Mouse (Mus musculus) liver, embryonic 12.5 days (tissue): ENCODE measurements around the gene Mymk. TPM values are rescaled to one million over a fixed set of nuclear protein-coding genes. Genes with fewer than 3 reads are reported as not detected.

Experiments
- ATAC-seq: fragments of 200-750 bp; cut with Nextera tagmentation; 2 replicates; pipeline ENCODE4 v1.8.0; 2017; ENCODE audit warnings: moderate number of reproducible peaks, mild to moderate bottlenecking, moderate library complexity
- H3K27ac ChIP-seq: fragments of 300-500 bp; sonication (generic); 2 replicates; pipeline ENCODE4 v1.5.1; 2016; ENCODE audit warnings: mild to moderate bottlenecking
- H3K27me3 ChIP-seq: fragments of 300-500 bp; sonication (generic); replicated peaks from 2 replicates; pipeline ENCODE4 v1.6.1; 2016; ENCODE audit warnings: mild to moderate bottlenecking, moderate library complexity
- H3K36me3 ChIP-seq: fragments of 300-500 bp; sonication (generic); 2 replicates; pipeline ENCODE4 v1.6.1; 2016; ENCODE audit warnings: mild to moderate bottlenecking, moderate library complexity
- H3K4me1 ChIP-seq: fragments of 300-500 bp; sonication (generic); 2 replicates; pipeline ENCODE4 v1.6.1; 2016
- H3K4me2 ChIP-seq: fragments of 300-500 bp; sonication (generic); 2 replicates; pipeline ENCODE4 v1.6.1; 2016; ENCODE audit warnings: mild to moderate bottlenecking, moderate library complexity
- H3K4me3 ChIP-seq: fragments of 300-500 bp; sonication (generic); 2 replicates; pipeline ENCODE4 v1.5.1; 2016; ENCODE audit warnings: mild to moderate bottlenecking, moderate library complexity
- H3K9ac ChIP-seq: fragments of 300-500 bp; sonication (generic); 2 replicates; pipeline ENCODE4 v1.6.1; 2016; ENCODE audit warnings: mild to moderate bottlenecking, moderate library complexity
- H3K9me3 ChIP-seq: fragments of 300-500 bp; sonication (generic); replicated peaks from 2 replicates; pipeline ENCODE4 v1.6.1; 2016; ENCODE audit warnings: mild to moderate bottlenecking, moderate library complexity
- WGBS: fragments of 180-500 bp; shearing (Covaris S2); methylation state at CpG from one replicate; pipeline ENCODE4 v1.1.7; 2016; ENCODE audit not compliant: insufficient replicate concordance; 5-methylcytosine and 5-hydroxymethylcytosine counted together
- polyA plus RNA-seq: library from polyadenylated mRNA; unstranded; fragments of >200 nt; fragmentation: Nextera tagmentation; extraction: Ambion mirVana; gene quantifications from 2 replicates; pipeline ENCODE4 v1.2.1, GENCODE M21; 2016

Mymk gene
- 0.14 and 0.90 TPM in 2 replicates for polyA plus RNA-seq

DNA sequence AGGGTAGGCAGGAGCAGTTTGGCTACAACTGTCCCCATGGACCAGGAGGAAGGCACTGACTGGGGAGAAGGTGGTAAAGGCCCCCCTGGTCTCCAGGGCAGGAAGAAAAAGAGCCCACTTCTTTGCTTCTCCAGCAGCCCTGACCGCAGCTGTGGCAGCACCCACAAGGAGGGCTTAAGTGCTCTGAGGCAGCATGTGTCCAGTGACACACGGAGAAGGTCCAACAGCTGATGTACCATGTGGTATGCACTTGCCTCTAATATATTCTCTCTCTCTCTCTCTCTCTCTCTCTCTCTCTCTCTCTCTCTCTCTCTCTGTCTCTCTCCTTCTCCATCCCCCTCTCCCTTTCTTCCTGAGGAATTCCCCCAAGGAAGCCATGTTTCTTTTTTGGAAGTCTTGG lies at the start of gene Mymk:
Gene Mymk, minus strand, starts transcription at position 202 of the 400 bp plus-strand sequence.
- no peak within 1 kb of the TSS for H3K27ac ChIP-seq
- no peaks in the 10 kb centered on the region for H3K36me3 ChIP-seq
- H3K9me3 ChIP-seq: no peaks in the 10 kb centered on the region
- ATAC-seq: no peak
- H3K4me2 ChIP-seq: no peak within 1 kb of the TSS
- 67% methylated on average over 2 of the region's 2 CpGs for WGBS
- H3K4me3 ChIP-seq: no peak within 1 kb of the TSS
- no peaks in the 10 kb centered on the region for H3K4me1 ChIP-seq
- H3K9ac ChIP-seq: no peak within 1 kb of the TSS
- H3K27me3 ChIP-seq: 0 out of 2 replicates have a peak, but pooled peaks cover 5% of the 10 kb centered on the region

GRCm38 (mm10) chr2:27120241-27120641 lies 48.3 kb upstream of the Mymk start:
- Histone ChIP-seq H3K36me3 (no peaks in the 10 kb centered on the region), H3K27ac (no peak overlapping the region), H3K9ac (no peak overlapping the region), H3K4me1 (no peaks in the 10 kb centered on the region), H3K9me3 (no peaks in the 10 kb centered on the region), H3K27me3 (no peaks in the 10 kb centered on the region), H3K4me2 (no peak overlapping the region), H3K4me3 (no peak overlapping the region)
- no peak for ATAC-seq
- 68% methylated on average over 8 of the region's 8 CpGs for WGBS

GRCm38 (mm10) chr2:27119766-27120165 lies 47.8 kb upstream of the Mymk start:
- WGBS: 71% methylated on average over 2 of the region's 2 CpGs
- no peak for ATAC-seq

DNA sequence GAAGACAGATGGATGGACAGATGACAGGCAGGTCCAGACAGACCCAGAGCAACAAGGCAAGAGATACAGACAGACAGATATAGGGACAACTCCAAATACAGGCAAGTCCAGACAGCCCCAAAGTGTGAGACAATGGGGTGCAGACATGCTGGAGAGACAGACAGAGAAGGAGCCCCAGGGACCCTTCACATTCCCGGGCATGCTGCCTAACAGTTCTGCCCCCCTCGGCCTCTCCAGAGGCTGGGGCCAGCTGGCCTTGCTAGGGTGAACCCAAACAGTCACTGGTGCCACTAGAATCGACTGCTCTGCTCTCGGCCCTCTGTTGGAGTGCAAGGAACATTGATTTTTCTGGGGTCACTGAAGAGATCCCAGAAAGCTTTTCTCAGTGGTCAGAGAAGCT lies 46.5 kb upstream of the Mymk start:
- Histone ChIP-seq H3K27me3 (no peaks in the 10 kb centered on the region), H3K27ac (no peak overlapping the region), H3K4me3 (no peak overlapping the region), H3K9ac (no peak overlapping the region), H3K9me3 (no peaks in the 10 kb centered on the region), H3K4me1 (no peaks in the 10 kb centered on the region), H3K36me3 (no peaks in the 10 kb centered on the region), H3K4me2 (no peak overlapping the region)
- ATAC-seq: no peak
- WGBS: 44% methylated on average over 4 of the region's 4 CpGs

More at GRCm38 (mm10) chr2:27119766-27120165, 47.8 kb upstream of the Mymk start:
- H3K4me2 ChIP-seq: no peak overlapping the region
- H3K4me3 ChIP-seq: no peak overlapping the region
- H3K36me3 ChIP-seq: no peaks in the 10 kb centered on the region
- H3K9ac ChIP-seq: no peak overlapping the region
- no peak overlapping the region for H3K27ac ChIP-seq
- H3K4me1 ChIP-seq: no peaks in the 10 kb centered on the region
- no peaks in the 10 kb centered on the region for H3K9me3 ChIP-seq
- no peaks in the 10 kb centered on the region for H3K27me3 ChIP-seq

DNA sequence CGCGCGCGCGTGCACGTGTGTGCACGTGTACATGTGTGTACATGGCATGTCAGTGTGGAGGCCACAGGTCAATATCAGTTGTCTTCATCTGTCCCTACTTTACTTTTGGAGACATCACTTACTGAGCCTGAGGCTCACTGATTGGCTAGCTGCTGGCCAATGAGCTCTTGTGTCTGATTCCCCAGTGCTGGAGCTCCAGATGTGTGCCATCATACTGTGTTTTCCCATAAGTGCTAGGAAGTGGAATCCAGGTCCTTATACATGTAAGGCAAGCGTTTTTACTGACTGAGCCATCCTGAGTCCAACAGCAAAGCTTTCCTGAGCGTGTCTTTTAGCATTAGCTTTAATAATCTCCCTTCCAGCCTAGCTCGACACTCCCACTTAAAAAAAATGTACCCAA lies 42.2 kb upstream of the Mymk start:
- no peak overlapping the region for H3K4me3 ChIP-seq
- ATAC-seq: no peak
- H3K27ac ChIP-seq: no peak overlapping the region
- 74% methylated on average over 10 of the region's 10 CpGs for WGBS
- no peaks in the 10 kb centered on the region for H3K4me1 ChIP-seq
- H3K27me3 ChIP-seq: 0 out of 2 replicates have a peak, but pooled peaks cover 5% of the 10 kb centered on the region
- H3K9me3 ChIP-seq: no peaks in the 10 kb centered on the region
- no peaks in the 10 kb centered on the region for H3K36me3 ChIP-seq
- no peak overlapping the region for H3K4me2 ChIP-seq
- no peak overlapping the region for H3K9ac ChIP-seq

GRCm38 (mm10) chr2:27112585-27112984 lies 40.6 kb upstream of the Mymk start:
- ATAC-seq: no peak
- WGBS: 74% methylated on average over 20 of the region's 20 CpGs
- Histone ChIP-seq H3K27ac (no peak overlapping the region), H3K9ac (no peak overlapping the region), H3K9me3 (no peaks in the 10 kb centered on the region), H3K4me2 (no peak overlapping the region), H3K27me3 (0 out of 2 replicates have a peak, but pooled peaks cover 9% of the 10 kb centered on the region), H3K4me1 (no peaks in the 10 kb centered on the region), H3K4me3 (no peak overlapping the region), H3K36me3 (no peaks in the 10 kb centered on the region)

- ATAC-seq: no peak
- Histone ChIP-seq H3K27me3 (0 out of 2 replicates have a peak, but pooled peaks cover 18% of the 10 kb centered on the region), H3K9ac (no peak overlapping the region), H3K4me3 (no peak overlapping the region), H3K9me3 (no peaks in the 10 kb centered on the region), H3K36me3 (no peaks in the 10 kb centered on the region), H3K27ac (no peak overlapping the region), H3K4me1 (no peaks in the 10 kb centered on the region), H3K4me2 (no peak overlapping the region)
- 64% methylated on average over 5 of the region's 5 CpGs for WGBS
Observed at GRCm38 (mm10) chr2:27109052-27109451, 37.1 kb upstream of the Mymk start.

GRCm38 (mm10) chr2:27108144-27108543 lies 36.2 kb upstream of the Mymk start:
- Histone ChIP-seq H3K4me2 (no peak overlapping the region), H3K4me3 (no peak overlapping the region), H3K4me1 (no peaks in the 10 kb centered on the region), H3K36me3 (no peaks in the 10 kb centered on the region), H3K9me3 (no peaks in the 10 kb centered on the region), H3K27me3 (0 out of 2 replicates have a peak, but pooled peaks cover 18% of the 10 kb centered on the region), H3K27ac (no peak overlapping the region), H3K9ac (no peak overlapping the region)
- WGBS: 58% methylated on average over 2 of the region's 2 CpGs
- ATAC-seq: no peak

GRCm38 (mm10) chr2:27106816-27107215 lies 34.8 kb upstream of the Mymk start:
- peaks cover 14% of the 10 kb centered on the region; the same call in 1 of the 2 replicates for H3K27me3 ChIP-seq
- H3K4me3 ChIP-seq: no peak overlapping the region
- H3K36me3 ChIP-seq: no peaks in the 10 kb centered on the region
- no peaks in the 10 kb centered on the region for H3K4me1 ChIP-seq
- no peaks in the 10 kb centered on the region for H3K9me3 ChIP-seq
- H3K4me2 ChIP-seq: no peak overlapping the region
- ATAC-seq: no peak
- H3K9ac ChIP-seq: no peak overlapping the region
- H3K27ac ChIP-seq: no peak overlapping the region
- WGBS: 56% methylated on average over 3 of the region's 3 CpGs

DNA sequence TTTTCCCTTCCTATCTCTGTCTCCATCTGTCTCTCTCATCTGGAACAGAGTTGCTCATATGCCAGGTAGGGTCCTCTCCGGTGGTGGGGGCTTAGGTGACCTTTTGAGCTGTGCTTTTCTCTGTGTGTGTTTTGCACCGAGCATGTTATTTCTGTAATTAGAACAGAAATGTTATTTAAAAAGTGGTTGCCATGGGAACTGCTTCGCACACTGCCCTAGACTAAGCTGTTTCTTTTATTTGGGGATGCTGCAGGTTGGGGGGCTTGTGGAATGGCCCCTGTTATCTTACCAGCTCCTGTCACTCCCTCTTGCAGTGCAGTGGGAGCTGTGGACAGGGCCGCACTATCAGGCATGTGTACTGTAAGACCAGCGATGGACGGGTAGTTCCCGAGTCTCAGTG lies 31.6 kb upstream of the Mymk start:
- Histone ChIP-seq H3K9me3 (no peaks in the 10 kb centered on the region), H3K27me3 (peaks cover 18% of the 10 kb centered on the region; the same call in 1 of the 2 replicates), H3K36me3 (no peaks in the 10 kb centered on the region), H3K4me2 (no peak overlapping the region), H3K4me1 (no peaks in the 10 kb centered on the region), H3K4me3 (no peak overlapping the region), H3K9ac (no peak overlapping the region), H3K27ac (no peak overlapping the region)
- no peak for ATAC-seq
- 63% methylated on average over 7 of the region's 7 CpGs for WGBS

- Histone ChIP-seq H3K9ac (no peak overlapping the region), H3K4me3 (no peak overlapping the region), H3K27me3 (peaks cover 17% of the 10 kb centered on the region), H3K27ac (no peak overlapping the region), H3K4me2 (no peak overlapping the region), H3K4me1 (peaks cover 11% of the 10 kb centered on the region; the same call in 1 of the 2 replicates), H3K9me3 (no peaks in the 10 kb centered on the region), H3K36me3 (no peaks in the 10 kb centered on the region)
- 21% methylated on average over 6 of the region's 6 CpGs for WGBS
- ATAC-seq: no peak
Observed at GRCm38 (mm10) chr2:27097776-27098175, 25.8 kb upstream of the Mymk start.

DNA sequence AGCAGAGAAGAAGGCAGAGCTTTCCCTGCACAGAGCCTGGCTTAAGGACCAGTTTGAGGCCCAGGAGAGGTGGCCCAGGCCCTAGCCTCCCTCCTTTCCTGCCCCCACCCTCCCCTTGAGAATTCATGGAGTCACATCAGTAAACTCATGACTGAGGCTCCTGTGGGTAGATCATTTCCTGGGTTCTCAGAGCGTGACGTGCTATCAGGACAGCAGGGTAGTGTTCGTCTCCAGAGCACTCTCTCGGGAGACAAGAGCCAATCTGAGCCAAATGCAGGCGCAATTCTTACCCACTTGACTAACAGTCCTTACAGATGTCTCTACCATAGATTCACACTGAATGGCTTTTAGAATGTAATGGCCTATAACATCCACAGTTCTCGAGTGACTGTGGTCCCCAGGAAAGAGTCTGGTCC lies 25.3 kb upstream of the Mymk start:
- no peak overlapping the region for H3K4me2 ChIP-seq
- H3K27ac ChIP-seq: no peak overlapping the region
- no peaks in the 10 kb centered on the region for H3K36me3 ChIP-seq
- H3K9me3 ChIP-seq: no peaks in the 10 kb centered on the region
- H3K4me1 ChIP-seq: peaks cover 11% of the 10 kb centered on the region; the same call in 1 of the 2 replicates
- H3K4me3 ChIP-seq: no peak overlapping the region
- no peak for ATAC-seq
- WGBS: 32% methylated on average over 6 of the region's 6 CpGs
- no peak overlapping the region for H3K9ac ChIP-seq
- peaks cover 17% of the 10 kb centered on the region for H3K27me3 ChIP-seq
